Mouse (Mus musculus) bone marrow, adult 2 months (tissue): ENCODE measurements around the gene Il17d.

Experiments used
- CTCF ChIP-seq: fragments of 200-500 bp; IDR thresholded peaks from 2 replicates; pipeline ENCODE4 v1.5.1; 2011; ENCODE audit warnings: low read length, control low read depth; ENCODE audit not compliant: control insufficient read depth, insufficient read depth
- POLR2A ChIP-seq: fragments of 200-500 bp; IDR thresholded peaks from 2 replicates; pipeline ENCODE4 v1.6.1; 2011; ENCODE audit warnings: low read depth, mild to moderate bottlenecking, control low read depth, low read length, borderline replicate concordance; ENCODE audit not compliant: control insufficient read depth

- TF ChIP-seq POLR2A (no peak), CTCF (no peak)
Measured at GRCm38 (mm10) chr14:57524671-57525387, at the start of gene Il17d.
